8 mouse cellular contexts compared by ENCODE assay signal in genomic region chr4:130359486-130360237, GRCm38 (mm10). TPM values are rescaled to one million over a fixed set of nuclear protein-coding genes. Genes with fewer than 3 reads are reported as not detected.
DNase-seq lines count a peak whose midpoint lies in the region; ATAC-seq and TF ChIP-seq lines count a peak whose summit lies in the region.

Zcchc17 (minus strand) TSS chr4:130359943.
Snrnp40 (plus strand) TSS chr4:130360132.

- peaks cover 37% of the 10 kb centered on the region for H3K79me2 ChIP-seq in MEL (ENCODE audit: control insufficient read depth, insufficient read depth, low read length, poor library complexity)

- no peak for TF ChIP-seq EP300 in MEL (IDR thresholded peaks at IDR 0.05; ENCODE audit: low read depth in 1 of 2, low read length in 2 of 2)

- H3K27me3 ChIP-seq in MEL (ENCODE audit: control insufficient read depth in 1 of 2, insufficient read depth in 2 of 2, low read length in 2 of 2) = no peaks in the 10 kb centered on the region
- H3K27me3 ChIP-seq in cerebellum, adult 2 months (ENCODE audit: control insufficient read depth, insufficient read depth, low read length) = no peaks in the 10 kb centered on the region
- H3K27me3 ChIP-seq in forebrain, postnatal 0 days (ENCODE audit: insufficient read depth, low read length) = no peaks in the 10 kb centered on the region
- H3K27me3 ChIP-seq in lung, embryonic 15.5 days = no peaks in the 10 kb centered on the region

- H3K9me3 ChIP-seq in MEL (replicated peaks; ENCODE audit: insufficient read depth, low read length) = no peaks in the 10 kb centered on the region
- H3K9me3 ChIP-seq in forebrain, postnatal 0 days (ENCODE audit: low read length) = no peaks in the 10 kb centered on the region
- no peaks in the 10 kb centered on the region for H3K9me3 ChIP-seq in lung, embryonic 15.5 days

- H3K4me3 ChIP-seq in MEL (ENCODE audit: control insufficient read depth in 1 of 2, insufficient read depth in 1 of 2, low read depth in 2 of 2, low read length in 2 of 2) = peak within 1 kb of the TSS; percentile 92 to 98
- peak within 1 kb of the TSS; percentile 78 for H3K4me3 ChIP-seq in cerebellum, adult 2 months (replicated peaks; ENCODE audit: insufficient read depth, low read depth, low read length)
- H3K4me3 ChIP-seq in forebrain, postnatal 0 days (ENCODE audit: low read depth, low read length) = peak within 1 kb of the TSS; percentile 93
- H3K4me3 ChIP-seq in lung, embryonic 15.5 days = peak within 1 kb of the TSS; percentile 83

- H3K4me1 ChIP-seq in MEL (ENCODE audit: control insufficient read depth in 1 of 2, insufficient read depth in 2 of 2, low read length in 2 of 2) = peaks cover 0 to 18% of the 10 kb centered on the region in 2 experiments; a peak in 3 of 4 replicates
- peaks cover 7% of the 10 kb centered on the region for H3K4me1 ChIP-seq in cerebellum, adult 2 months (ENCODE audit: control insufficient read depth, insufficient read depth, low read length)
- peaks cover 12% of the 10 kb centered on the region; the same call in 1 of the 2 replicates for H3K4me1 ChIP-seq in forebrain, postnatal 0 days (ENCODE audit: insufficient read depth)
- H3K4me1 ChIP-seq in lung, embryonic 15.5 days = peaks cover 23% of the 10 kb centered on the region

- TF ChIP-seq POLR2A in MEL (IDR thresholded peaks at IDR 0.05; ENCODE audit: control insufficient read depth in 1 of 2, insufficient read depth in 1 of 2, low read depth in 1 of 2, low read length in 2 of 2, poor library complexity in 1 of 2) = peak; percentile 79 to 95
- TF ChIP-seq POLR2A in cerebellum, adult 2 months (IDR thresholded peaks at IDR 0.05; ENCODE audit: borderline replicate concordance, insufficient read depth, low read length) = peak; percentile 94

- peak within 1 kb of the TSS; percentile 94 for H3K9ac ChIP-seq in MEL (ENCODE audit: control insufficient read depth, low read depth, low read length, poor library complexity, severe bottlenecking)
- peak within 1 kb of the TSS; percentile 84 for H3K9ac ChIP-seq in forebrain, postnatal 0 days
- peak within 1 kb of the TSS; percentile 95 for H3K9ac ChIP-seq in lung, embryonic 15.5 days

- TF ChIP-seq RAD21 in MEL (IDR thresholded peaks at IDR 0.05; ENCODE audit: low read depth, low read length) = no peak

- H3K36me3 ChIP-seq in MEL (ENCODE audit: control insufficient read depth in 1 of 2, insufficient read depth in 2 of 2, low read length in 2 of 2) = peaks cover 1 to 15% of the 10 kb centered on the region in 2 experiments
- H3K36me3 ChIP-seq in forebrain, postnatal 0 days (ENCODE audit: insufficient read depth) = peaks cover 20% of the 10 kb centered on the region
- H3K36me3 ChIP-seq in lung, embryonic 15.5 days = peaks cover 21% of the 10 kb centered on the region

- peak; percentile 99 for DNase-seq in MEL (ENCODE audit: low read depth, low spot score)
- peak; percentile 99 to 100 for DNase-seq in cerebellum, adult 2 months
- DNase-seq in forebrain, postnatal 0 days = peak; percentile 100
- DNase-seq in heart, postnatal 4 days = peak; percentile 99
- DNase-seq in layer of hippocampus, adult 8-10 months (ENCODE audit: low spot score in 2 of 2) = peak; percentile 99
- DNase-seq in ovary, adult 18-20 months (ENCODE audit: low spot score) = peak; percentile 97
- peak; percentile 100 for DNase-seq in thymus, postnatal 0 days (ENCODE audit: low spot score)

- under 1% methylated on average over 49 of the region's 49 CpGs for WGBS in cerebellum, adult 2 months
- WGBS in forebrain, postnatal 0 days = under 1% methylated on average over 49 of the region's 49 CpGs
- under 1% methylated on average over 49 of the region's 49 CpGs for whole genome bisulfite sequencing in lung, embryonic 15.5 days

- peak; percentile 99 for ATAC-seq in forebrain, postnatal 0 days
- peak; percentile 99 for ATAC-seq in lung, embryonic 15.5 days (ENCODE audit: borderline replicate concordance, extremely low read depth, low FRiP score, low TSS enrichment)

- peak within 1 kb of the TSS; percentile 87 for H3K27ac ChIP-seq in MEL (ENCODE audit: control insufficient read depth, low read depth, low read length)
- H3K27ac ChIP-seq in cerebellum, adult 2 months (ENCODE audit: insufficient read depth, low read length) = peak within 1 kb of the TSS; percentile 48
- H3K27ac ChIP-seq in forebrain, postnatal 0 days (ENCODE audit: low read depth, low read length) = peak within 1 kb of the TSS; percentile 90
- H3K27ac ChIP-seq in lung, embryonic 15.5 days = peak within 1 kb of the TSS; percentile 62

- H3K4me2 ChIP-seq in forebrain, postnatal 0 days (ENCODE audit: low read depth) = peak within 1 kb of the TSS; percentile 83
- peak within 1 kb of the TSS; percentile 82 for H3K4me2 ChIP-seq in lung, embryonic 15.5 days

- no peak for TF ChIP-seq CTCF in MEL (IDR thresholded peaks at IDR 0.05 in 2 of 3, conservative IDR thresholded peaks at IDR 0.05 in 1 of 3; ENCODE audit: control insufficient read depth in 1 of 3, insufficient read depth in 1 of 3, low read depth in 2 of 3, low read length in 3 of 3, poor library complexity in 1 of 3, severe bottlenecking in 1 of 3)
- no peak for TF ChIP-seq CTCF in cerebellum, adult 2 months (IDR thresholded peaks at IDR 0.05; ENCODE audit: borderline replicate concordance, insufficient read depth, low read depth, low read length)
- TF ChIP-seq CTCF in forebrain, postnatal 0 days (IDR thresholded peaks at IDR 0.05; ENCODE audit: low read depth) = peak; percentile 38

TF ChIP-seq in MEL, 35 proteins besides CTCF, POLR2A, EP300 and RAD21 (continues in another document):
- no peak for TF ChIP-seq SMC3 (IDR thresholded peaks at IDR 0.05; ENCODE audit: low read depth, low read length)
- TF ChIP-seq MYC (IDR thresholded peaks at IDR 0.05; ENCODE audit: low read depth, low read length) = no peak
- no peak for TF ChIP-seq ZKSCAN1 (IDR thresholded peaks at IDR 0.05; ENCODE audit: low read depth, low read length)
- no peak for TF ChIP-seq CHD1 (IDR thresholded peaks at IDR 0.05; ENCODE audit: low read depth, low read length)
- peak; percentile 84 for TF ChIP-seq NELFE (IDR thresholded peaks at IDR 0.05; ENCODE audit: low read depth, low read length)
- TF ChIP-seq E2F4 (IDR thresholded peaks at IDR 0.05; ENCODE audit: borderline replicate concordance, low read depth, low read length) = no peak
- no peak; the same call in 1 of the 2 replicates for TF ChIP-seq KAT2A (conservative IDR thresholded peaks at IDR 0.05; ENCODE audit: low read depth, low read length)
- TF ChIP-seq TBP (IDR thresholded peaks at IDR 0.05; ENCODE audit: low read depth, low read length) = peak; percentile 70
- TF ChIP-seq JUND (IDR thresholded peaks at IDR 0.05; ENCODE audit: low read depth, low read length) = no peak; the same call in 1 of the 2 replicates
- peak; percentile 84 for TF ChIP-seq SIN3A (IDR thresholded peaks at IDR 0.05; ENCODE audit: low read length)
- TF ChIP-seq CHD2 (IDR thresholded peaks at IDR 0.05; ENCODE audit: low read length) = no peak; the same call in 1 of the 2 replicates
- no peak for TF ChIP-seq USF1 (IDR thresholded peaks at IDR 0.05; ENCODE audit: low read depth, low read length)
- no peak; the same call in 1 of the 2 replicates for TF ChIP-seq RCOR1 (IDR thresholded peaks at IDR 0.05; ENCODE audit: low read depth, low read length)
- peak; percentile 76; the same call in 1 of the 2 replicates for TF ChIP-seq MXI1 (IDR thresholded peaks at IDR 0.05; ENCODE audit: low read depth, low read length)
- peak; percentile 87 for TF ChIP-seq HCFC1 (IDR thresholded peaks at IDR 0.05; ENCODE audit: low read depth, low read length)
- peak; percentile 45; the same call in 1 of the 2 replicates for TF ChIP-seq TAL1 (IDR thresholded peaks at IDR 0.05; ENCODE audit: low read length)
- TF ChIP-seq MAFK (IDR thresholded peaks at IDR 0.05; ENCODE audit: borderline replicate concordance, low read depth, low read length) = no peak
- TF ChIP-seq ZNF384 (IDR thresholded peaks at IDR 0.05; ENCODE audit: low read depth, low read length) = no peak
- TF ChIP-seq POLR2AphosphoS2 (IDR thresholded peaks at IDR 0.05; ENCODE audit: low read length) = peak; percentile 86
- TF ChIP-seq NRF1 (IDR thresholded peaks at IDR 0.05; ENCODE audit: insufficient read depth, low read depth, low read length, poor library complexity, severe bottlenecking) = no peak
- peak; percentile 59; the same call in 1 of the 2 replicates for TF ChIP-seq MAX (IDR thresholded peaks at IDR 0.05; ENCODE audit: low read length)
- 0 out of 2 replicates have a peak, but pooled peaks have one; percentile 25 for TF ChIP-seq MYB (IDR thresholded peaks at IDR 0.05; ENCODE audit: low read depth, low read length)
- no peak for TF ChIP-seq USF2 (IDR thresholded peaks at IDR 0.05; ENCODE audit: borderline replicate concordance in 1 of 2, insufficient read depth in 1 of 2, low read depth in 1 of 2, low read length in 2 of 2)
- peak; percentile 63; the same call in 1 of the 2 replicates for TF ChIP-seq ZMIZ1 (IDR thresholded peaks at IDR 0.05; ENCODE audit: low read depth, low read length)

RNA-seq across cellular contexts. Expression of gene Zcchc17, which starts in this region (rescaled TPM):
- total RNA-seq in MEL (2012; rRNA removed) = 35.8 and 43.7 TPM in 2 replicates
- 10 to 100 TPM in 1 of 2 experiments, not detected in 1; 62.5 TPM for polyA plus RNA-seq in MEL (2012; ENCODE audit: insufficient read depth in 1 of 2, insufficient read length in 2 of 2, low read depth in 1 of 2, low replicate concordance in 2 of 2, missing spikeins in 1 of 2)
- 87.9 and 89.6 TPM in 2 replicates for polyA plus RNA-seq in cerebellum, adult 2 months (2012; rRNA removed)
- total RNA-seq in forebrain, postnatal 0 days (2014; rRNA removed) = 41.3 and 42.7 TPM in 2 replicates
- polyA plus RNA-seq in forebrain, postnatal 0 days (2015; fragmentation: Nextera tagmentation; extraction: Ambion mirVana) = 97.8 and 112 TPM in 2 replicates
- 10 to 100 TPM; 23.1 to 24.3 TPM for total RNA-seq in heart, postnatal 4 days (2021)
- 10 to 100 TPM; 51.1 to 63.2 (median 59.1) TPM for total RNA-seq in layer of hippocampus, adult 8-10 months (2022)
- polyA plus RNA-seq in lung, embryonic 15.5 days (2015; fragmentation: Nextera tagmentation; extraction: Ambion mirVana) = 64.4 and 71.3 TPM in 2 replicates
- 96.6 and 104 TPM in 2 replicates for polyA plus RNA-seq in thymus, postnatal 0 days (2015; fragmentation: Nextera tagmentation; extraction: Ambion mirVana)

RNA-seq across cellular contexts. Expression of gene Snrnp40, which starts in this region (rescaled TPM):
- 127 and 133 TPM in 2 replicates for total RNA-seq in MEL (2012; rRNA removed)
- polyA plus RNA-seq in MEL (2012; ENCODE audit: insufficient read depth in 1 of 2, insufficient read length in 2 of 2, low read depth in 1 of 2, low replicate concordance in 2 of 2, missing spikeins in 1 of 2) = 100 to 1,000 TPM; 151 to 371 TPM
- polyA plus RNA-seq in cerebellum, adult 2 months (2012; rRNA removed) = 35.7 and 39.5 TPM in 2 replicates
- total RNA-seq in forebrain, postnatal 0 days (2014; rRNA removed) = 72.9 and 74.3 TPM in 2 replicates
- polyA plus RNA-seq in forebrain, postnatal 0 days (2015; fragmentation: Nextera tagmentation; extraction: Ambion mirVana) = 97.9 and 99.3 TPM in 2 replicates
- 10 to 100 TPM; 39.0 to 40.0 TPM for total RNA-seq in heart, postnatal 4 days (2021)
- total RNA-seq in layer of hippocampus, adult 8-10 months (2022) = 10 to 100 TPM; 29.4 to 32.3 (median 30.6) TPM
- 172 and 183 TPM in 2 replicates for polyA plus RNA-seq in lung, embryonic 15.5 days (2015; fragmentation: Nextera tagmentation; extraction: Ambion mirVana)
- polyA plus RNA-seq in thymus, postnatal 0 days (2015; fragmentation: Nextera tagmentation; extraction: Ambion mirVana) = 152 and 156 TPM in 2 replicates

Comparison
In these comparisons a context has a peak if more than half of its experiments do, and no peak if none do; other contexts are left out.
1. Peak in every context shown above with its lines: DNase-seq, ATAC-seq, H3K4me3 ChIP-seq and H3K27ac ChIP-seq.